Mouse (Mus musculus): ENCODE data around the gene Ehmt2.

DNA sequence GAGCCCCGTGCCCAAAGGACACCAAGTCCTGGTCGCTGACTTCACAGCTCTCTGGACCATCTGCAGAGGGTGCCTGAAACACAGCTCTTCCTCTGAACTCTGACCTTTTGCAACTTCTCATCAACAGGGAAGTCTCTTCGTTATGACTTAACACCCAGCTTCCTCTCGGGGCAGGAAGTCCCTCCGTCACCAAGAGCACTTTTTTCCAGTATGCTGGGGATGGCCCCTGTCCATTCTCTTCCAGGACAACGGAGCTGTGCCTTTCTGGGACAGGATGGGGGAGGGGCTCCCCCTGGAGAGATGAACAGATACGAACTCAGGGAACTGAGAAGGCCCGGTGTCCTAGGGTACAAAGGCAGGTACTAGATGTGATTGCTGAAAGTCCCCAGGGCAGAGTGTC is 36.6 kb downstream of the Ehmt2 start:
- TF ChIP-seq TAL1 (IDR thresholded peaks at IDR 0.05; ENCODE audit: low read length) (no peak), GATA1 (IDR thresholded peaks at IDR 0.05; ENCODE audit: low read length) (no peak)

Data from erythroblast, embryonic 14.5 days (primary cell).